Mouse (Mus musculus): ENCODE measurements around the gene Mrpl38. TPM values are rescaled to one million over a fixed set of nuclear protein-coding genes. Genes with fewer than 3 reads are reported as not detected.

The Mrpl38 gene
- polyA plus RNA-seq, 1 experiment from 2014 or later = 80.0 TPM

DNA sequence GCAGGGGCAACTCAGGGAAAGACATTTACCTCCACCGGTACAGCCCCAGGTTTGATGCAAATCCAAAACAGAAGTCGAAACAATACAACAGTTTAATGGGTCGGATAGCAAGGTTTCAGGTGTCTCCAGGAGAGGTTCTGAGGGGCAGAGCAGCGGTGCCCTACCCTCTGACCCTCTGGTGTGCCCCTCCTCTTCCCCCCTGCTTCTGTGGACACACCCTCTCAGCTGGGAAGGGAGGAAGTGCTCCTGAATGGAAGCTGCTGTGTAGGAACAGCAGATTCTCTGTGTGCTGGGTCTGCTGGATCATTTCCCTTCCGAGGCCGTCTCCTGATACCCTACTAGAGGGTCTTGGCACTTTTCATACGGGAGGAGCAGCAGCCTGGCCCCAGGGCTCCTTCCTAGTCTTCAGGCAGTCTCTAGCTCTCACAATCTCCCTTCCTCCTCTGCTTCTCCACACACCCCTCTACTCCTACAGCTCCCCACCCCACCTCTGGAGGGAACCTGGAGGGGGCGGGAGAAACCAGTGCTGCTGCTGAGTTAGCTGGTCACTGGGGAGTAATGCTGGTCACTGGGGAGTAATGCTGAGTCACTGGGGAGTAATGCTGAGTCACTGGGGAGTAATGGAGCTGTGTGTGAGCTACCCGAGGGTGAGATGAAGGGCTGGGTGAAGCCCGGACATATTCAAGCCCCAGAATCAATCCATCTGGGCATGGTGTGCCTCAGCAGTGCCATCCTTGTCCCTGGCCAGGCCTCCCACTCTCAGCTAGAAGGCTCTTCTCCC lies 3.7 kb upstream of the Mrpl38 start:
- ATAC-seq (ENCODE audit: insufficient number of reproducible peaks, insufficient read depth, low FRiP score, low TSS enrichment, low read depth) = no peak
- Histone ChIP-seq H3K27ac (peak overlapping the region; percentile 1; the same call in 1 of the 2 replicates), H3K36me3 (peaks cover 59% of the 10 kb centered on the region), H3K9ac (no peak overlapping the region), H3K4me2 (no peak overlapping the region), H3K4me3 (no peak overlapping the region), H3K9me3 (no peaks in the 10 kb centered on the region), H3K4me1 (peaks cover 14% of the 10 kb centered on the region), H3K27me3 (no peaks in the 10 kb centered on the region)
- 48% methylated on average over 10 of the region's 10 CpGs for WGBS

DNA sequence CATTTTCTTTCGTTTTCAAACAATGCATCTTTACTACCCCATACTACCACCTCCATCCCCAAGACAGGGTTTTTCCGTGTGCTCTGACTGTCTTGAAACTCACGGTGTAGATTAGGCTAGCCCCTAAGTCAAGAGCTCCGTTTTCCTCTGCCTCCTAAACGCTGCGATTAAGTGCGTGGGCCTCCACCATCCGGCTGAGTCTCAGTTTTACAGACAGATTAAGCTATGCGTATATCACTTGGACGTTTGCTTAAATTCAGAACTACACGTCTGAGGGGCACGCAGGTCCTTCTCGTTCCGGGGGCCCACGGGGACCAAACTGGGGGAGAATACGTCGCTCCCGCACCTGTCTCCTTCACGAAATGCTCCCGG lies 586 bp downstream of the Mrpl38 start:
- under 1% methylated on average over 20 of the region's 20 CpGs for WGBS
- Histone ChIP-seq H3K4me1 (peaks cover 20% of the 10 kb centered on the region), H3K27ac (peak overlapping the region; percentile 69; the same call in 1 of the 2 replicates), H3K27me3 (no peaks in the 10 kb centered on the region), H3K9ac (peak overlapping the region; percentile 88), H3K4me3 (peak overlapping the region; percentile 92), H3K9me3 (no peaks in the 10 kb centered on the region), H3K4me2 (peak overlapping the region; percentile 76), H3K36me3 (peaks cover 42% of the 10 kb centered on the region)
- ATAC-seq (ENCODE audit: insufficient number of reproducible peaks, insufficient read depth, low FRiP score, low TSS enrichment, low read depth) = no peak

DNA sequence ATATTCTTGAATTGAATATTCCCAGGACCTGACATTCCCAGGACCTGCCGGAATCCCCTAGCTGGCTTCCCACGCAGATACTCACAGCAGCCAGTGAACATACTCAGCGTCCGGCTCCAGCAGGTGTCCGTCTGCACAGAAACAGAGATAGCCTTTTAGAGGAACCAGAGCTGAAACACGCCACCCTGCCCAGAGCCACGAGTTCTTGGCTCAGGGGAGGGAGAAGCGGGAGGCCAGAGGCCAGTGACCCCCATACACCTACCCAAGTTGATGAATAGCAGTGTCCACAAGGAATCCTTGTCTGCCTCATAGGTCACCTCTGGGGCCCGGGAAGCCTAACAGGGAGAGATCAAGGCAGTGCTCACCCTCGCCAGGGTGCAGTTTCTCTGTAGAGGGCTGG lies 4.5 kb downstream of the Mrpl38 start:
- Histone ChIP-seq H3K27ac (no peak overlapping the region), H3K4me2 (no peak overlapping the region), H3K4me3 (no peak overlapping the region), H3K27me3 (no peaks in the 10 kb centered on the region), H3K9ac (no peak overlapping the region), H3K9me3 (no peaks in the 10 kb centered on the region), H3K36me3 (peaks cover 43% of the 10 kb centered on the region), H3K4me1 (peaks cover 45% of the 10 kb centered on the region)
- no peak for ATAC-seq (ENCODE audit: insufficient number of reproducible peaks, insufficient read depth, low FRiP score, low TSS enrichment, low read depth)
- 83% methylated on average over 10 of the region's 10 CpGs for WGBS

DNA sequence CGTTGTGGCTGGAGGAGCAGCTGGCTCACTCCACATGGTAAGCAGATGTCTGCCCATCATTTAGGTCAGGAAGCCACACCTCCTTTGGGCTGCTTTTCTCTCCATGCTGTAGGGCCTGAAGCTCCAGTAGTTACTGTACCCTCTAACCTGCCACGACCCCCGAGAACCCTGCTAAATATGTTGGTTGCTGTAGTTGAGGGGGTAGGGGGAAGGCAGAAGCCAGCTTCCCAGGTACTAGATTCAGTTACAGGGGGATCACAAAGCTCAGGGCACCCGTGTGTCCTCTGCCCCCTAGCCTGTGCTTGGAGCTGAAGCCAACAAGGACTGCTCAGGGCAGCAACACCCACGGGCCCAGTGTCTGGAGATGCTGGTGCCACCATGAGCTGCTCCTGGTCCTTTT lies 5.2 kb downstream of the Mrpl38 start:
- H3K36me3 ChIP-seq = peaks cover 43% of the 10 kb centered on the region
- no peak overlapping the region for H3K27ac ChIP-seq
- H3K9me3 ChIP-seq = no peaks in the 10 kb centered on the region
- no peak overlapping the region for H3K4me3 ChIP-seq
- no peak overlapping the region for H3K9ac ChIP-seq
- H3K27me3 ChIP-seq = no peaks in the 10 kb centered on the region
- H3K4me1 ChIP-seq = peaks cover 42% of the 10 kb centered on the region
- WGBS = 53% methylated on average over 5 of the region's 5 CpGs
- H3K4me2 ChIP-seq = no peak overlapping the region
- ATAC-seq (ENCODE audit: insufficient number of reproducible peaks, insufficient read depth, low FRiP score, low TSS enrichment, low read depth) = no peak

DNA sequence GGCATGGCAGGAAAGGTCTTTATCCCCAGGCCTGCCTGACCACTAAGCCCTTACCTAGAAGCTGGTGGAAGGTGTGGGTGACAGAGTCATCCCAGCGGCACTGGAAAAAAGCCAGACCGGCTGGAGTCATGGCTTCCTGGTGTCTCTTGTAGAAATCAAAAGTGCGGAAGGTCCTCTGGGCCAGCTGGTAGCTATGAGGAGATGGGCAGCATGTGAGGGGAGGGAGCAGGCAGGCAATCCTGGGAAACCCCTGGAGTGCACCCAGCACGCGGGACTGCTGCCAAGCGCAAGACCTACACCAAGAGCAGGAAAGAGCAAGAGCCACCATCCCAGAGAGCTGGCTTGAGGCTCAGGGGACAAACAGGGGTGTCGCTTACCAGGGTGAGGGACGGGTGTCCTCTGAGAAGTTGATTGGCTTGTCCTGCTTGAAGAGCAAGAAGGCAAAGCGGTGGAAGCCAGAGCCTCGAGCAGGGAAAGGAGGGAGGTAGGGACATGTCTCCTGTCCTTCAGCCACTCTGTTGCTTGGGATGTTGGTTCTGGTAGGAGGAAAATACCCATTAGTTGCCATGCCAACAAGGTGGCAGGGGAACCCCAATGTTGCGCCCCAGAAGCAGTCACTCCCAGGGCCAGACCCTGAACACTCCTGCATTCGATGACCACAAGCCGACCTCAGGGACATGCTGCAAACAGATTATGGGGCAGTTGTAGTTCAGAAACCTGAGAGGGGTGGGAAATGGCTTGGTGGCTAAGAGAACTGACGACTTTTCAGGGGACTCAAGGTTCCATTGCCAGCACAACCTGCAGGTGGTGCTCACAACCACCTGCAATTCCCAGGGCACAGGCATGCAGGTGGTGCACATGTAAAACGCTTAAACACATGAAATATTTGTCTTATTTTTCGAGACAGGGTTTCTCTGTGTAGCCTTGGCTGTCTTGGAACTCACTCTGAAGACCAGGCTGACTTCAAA lies 6.0 kb downstream of the Mrpl38 start:
- ATAC-seq (ENCODE audit: insufficient number of reproducible peaks, insufficient read depth, low FRiP score, low TSS enrichment, low read depth) = no peak
- Histone ChIP-seq H3K36me3 (peaks cover 43% of the 10 kb centered on the region), H3K9ac (0 out of 2 replicates have a peak overlapping the region, but pooled peaks have one; percentile 27), H3K4me1 (peaks cover 39% of the 10 kb centered on the region), H3K27ac (no peak overlapping the region), H3K4me2 (no peak overlapping the region), H3K4me3 (no peak overlapping the region), H3K9me3 (no peaks in the 10 kb centered on the region), H3K27me3 (no peaks in the 10 kb centered on the region)
- WGBS = 76% methylated on average over 16 of the region's 16 CpGs

DNA sequence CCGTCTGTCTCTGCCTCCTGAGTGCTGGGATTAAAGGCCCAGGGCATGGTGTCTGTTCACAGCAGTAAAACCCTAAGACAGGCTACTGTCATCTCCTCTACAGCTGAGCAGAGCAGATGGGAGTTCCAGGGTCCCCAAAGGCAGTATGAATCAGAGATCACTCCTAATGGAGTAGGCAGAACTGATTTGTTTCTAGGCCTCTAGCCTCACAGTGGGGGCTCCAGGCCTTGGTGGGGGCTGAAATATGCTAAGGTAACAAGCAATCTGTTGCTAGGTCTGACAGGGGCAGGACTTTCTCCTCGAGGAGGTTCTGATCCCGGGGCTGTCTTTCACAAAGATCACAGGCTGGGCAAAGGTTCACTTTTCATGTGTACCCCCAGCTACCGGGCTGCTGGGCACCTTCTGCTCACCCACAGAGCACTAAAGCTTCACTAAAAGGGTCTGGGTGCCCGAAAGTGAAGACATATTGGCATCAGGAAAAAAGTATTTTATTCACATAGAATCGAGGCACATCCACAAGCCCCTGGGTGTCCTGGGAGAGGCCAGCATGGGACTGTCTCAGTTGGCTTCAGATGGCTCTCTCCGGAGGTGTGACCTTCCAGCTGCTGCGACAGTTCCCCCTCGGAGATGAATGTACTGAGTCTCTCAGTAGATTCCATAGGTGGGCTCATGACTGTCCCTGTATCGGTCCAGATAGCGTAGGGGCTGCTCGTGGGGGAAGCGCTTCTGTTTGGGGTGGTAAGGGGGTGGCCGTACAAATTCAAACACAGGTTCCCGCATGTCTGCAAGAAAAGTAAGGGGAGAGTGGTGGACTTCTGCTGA lies 7.1 kb downstream of the Mrpl38 start:
- Histone ChIP-seq H3K9ac (peak overlapping the region; percentile 83), H3K36me3 (peaks cover 44% of the 10 kb centered on the region)
- 84% methylated on average over 15 of the region's 15 CpGs for WGBS

DNA sequence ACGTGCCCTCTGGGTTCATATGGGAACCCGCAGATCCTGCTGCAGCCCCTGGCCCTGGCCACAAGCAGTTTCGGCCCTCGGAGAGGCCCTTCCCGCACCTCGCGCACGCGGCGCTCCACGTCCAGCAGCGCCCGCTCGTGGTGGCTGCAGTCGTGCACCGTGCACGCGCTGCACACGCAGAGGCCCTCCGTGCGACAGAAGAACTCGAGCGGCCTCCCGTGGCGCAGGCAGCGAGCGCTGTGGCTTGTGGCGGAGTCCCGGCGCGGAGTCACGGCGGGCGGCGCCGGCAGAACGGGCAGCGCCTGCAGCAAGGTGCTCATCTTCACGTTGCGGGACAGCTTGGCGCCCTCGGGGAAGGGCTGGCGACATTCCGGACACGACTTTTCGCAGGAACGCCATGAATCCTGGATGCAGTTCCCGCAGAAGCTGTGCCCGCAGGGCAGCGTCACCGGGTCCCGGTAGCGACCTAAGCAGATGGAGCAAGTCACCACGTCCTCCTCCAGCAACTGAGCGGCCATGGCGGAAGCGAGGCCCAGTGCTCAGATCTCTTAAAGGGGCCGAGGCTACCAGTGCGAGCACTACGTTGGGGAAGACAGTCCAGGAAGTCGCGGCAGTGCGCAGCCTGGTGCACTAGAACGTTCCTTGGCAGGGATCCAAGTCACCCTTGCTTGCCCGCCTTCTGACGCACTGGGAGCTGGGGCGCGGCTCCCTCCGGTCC lies 8.0 kb downstream of the Mrpl38 start, which contains the start of gene Trim65:
Trim65 (minus strand) TSS at position 641 of the 718 bp plus-strand sequence.
- ATAC-seq (ENCODE audit: insufficient number of reproducible peaks, insufficient read depth, low FRiP score, low TSS enrichment, low read depth) = peak; percentile 77
- Histone ChIP-seq H3K4me1 (peaks cover 47% of the 10 kb centered on the region), H3K4me3 (peak within 1 kb of the TSS; percentile 62), H3K36me3 (peaks cover 48% of the 10 kb centered on the region), H3K9me3 (no peaks in the 10 kb centered on the region), H3K4me2 (peak within 1 kb of the TSS; percentile 71), H3K27me3 (no peaks in the 10 kb centered on the region), H3K9ac (peak within 1 kb of the TSS; percentile 83), H3K27ac (peak within 1 kb of the TSS; percentile 90)
- WGBS = under 1% methylated on average over 69 of the region's 69 CpGs

More for the DNA sequence above, 7.1 kb downstream of the Mrpl38 start:
- ATAC-seq (ENCODE audit: insufficient number of reproducible peaks, insufficient read depth, low FRiP score, low TSS enrichment, low read depth) = no peak
- Histone ChIP-seq H3K27me3 (no peaks in the 10 kb centered on the region), H3K4me2 (peak overlapping the region; percentile 71), H3K4me3 (peak overlapping the region; percentile 62), H3K27ac (peak overlapping the region; percentile 90), H3K9me3 (no peaks in the 10 kb centered on the region), H3K4me1 (peaks cover 47% of the 10 kb centered on the region)

DNA sequence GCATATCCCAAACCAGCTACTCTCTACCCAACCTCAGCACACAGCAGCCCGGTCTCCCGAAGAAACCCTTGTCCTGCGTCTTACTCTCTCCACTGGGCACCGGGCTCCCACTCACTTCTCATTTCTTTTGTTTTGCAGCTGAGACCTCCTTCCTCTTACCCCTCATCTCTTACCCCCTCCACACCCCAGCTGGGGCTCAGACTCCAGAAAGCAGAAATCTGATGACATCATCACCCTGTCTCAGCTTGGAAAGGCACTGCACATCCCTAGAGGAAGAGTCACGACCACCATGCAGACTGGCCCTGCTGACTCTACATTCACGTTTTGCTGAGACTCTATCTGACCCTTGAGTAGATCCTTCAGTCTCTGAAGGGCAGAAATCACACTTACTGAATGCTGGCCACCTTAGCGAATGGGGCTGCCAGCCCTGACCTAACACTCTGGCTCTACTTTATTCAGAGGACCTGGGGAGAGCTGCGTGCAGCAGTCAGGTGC lies 8.6 kb downstream of the Mrpl38 start:
- 43% methylated on average over 8 of the region's 8 CpGs for WGBS
- Histone ChIP-seq H3K9ac (peak overlapping the region; percentile 83), H3K9me3 (no peaks in the 10 kb centered on the region), H3K27me3 (no peaks in the 10 kb centered on the region), H3K4me1 (peaks cover 47% of the 10 kb centered on the region), H3K4me3 (peak overlapping the region; percentile 62), H3K36me3 (peaks cover 47% of the 10 kb centered on the region), H3K27ac (peak overlapping the region; percentile 90; the same call in 1 of the 2 replicates), H3K4me2 (peak overlapping the region; percentile 71)
- ATAC-seq (ENCODE audit: insufficient number of reproducible peaks, insufficient read depth, low FRiP score, low TSS enrichment, low read depth) = no peak; the same call in 1 of the 2 replicates

DNA sequence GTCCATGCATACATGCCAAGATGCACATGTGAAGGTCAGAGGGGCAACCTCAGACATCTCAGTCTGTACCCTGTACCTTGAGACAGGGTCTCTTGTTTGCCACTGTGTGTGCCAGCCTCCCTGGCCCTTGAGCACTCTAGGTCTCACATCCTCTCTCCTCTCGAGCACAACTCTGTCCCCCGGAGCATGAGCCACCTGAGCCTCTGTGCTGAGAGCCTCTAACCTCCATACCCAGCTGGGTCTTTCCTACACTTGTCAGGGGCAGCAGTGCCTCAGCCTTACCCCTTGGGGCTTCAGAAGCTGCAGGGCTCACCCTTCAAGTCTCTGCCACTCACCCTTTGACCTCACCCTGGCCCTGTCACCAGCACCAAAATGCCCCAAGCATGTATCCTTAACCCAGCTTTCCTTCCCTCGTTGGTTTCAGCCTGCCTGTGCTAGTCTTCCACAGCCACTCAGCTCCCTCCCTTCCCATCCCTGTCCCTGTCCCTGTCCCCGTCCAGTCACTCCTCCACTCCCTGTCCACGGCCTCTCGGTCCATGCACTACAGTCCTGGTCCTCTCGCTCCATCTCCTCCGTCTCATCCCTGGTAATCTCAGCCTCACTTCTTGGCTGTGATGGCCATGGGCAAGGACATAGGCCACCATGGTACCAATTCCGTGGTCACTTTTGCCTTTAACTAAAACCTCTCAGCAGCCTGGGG lies 9.4 kb downstream of the Mrpl38 start:
- peaks cover 40% of the 10 kb centered on the region for H3K36me3 ChIP-seq
- H3K27ac ChIP-seq = no peak overlapping the region
- no peak for ATAC-seq (ENCODE audit: insufficient number of reproducible peaks, insufficient read depth, low FRiP score, low TSS enrichment, low read depth)
- WGBS = 75% methylated on average over 9 of the region's 9 CpGs
- peaks cover 47% of the 10 kb centered on the region for H3K4me1 ChIP-seq
- H3K9me3 ChIP-seq = no peaks in the 10 kb centered on the region
- no peak overlapping the region for H3K4me3 ChIP-seq
- H3K27me3 ChIP-seq = no peaks in the 10 kb centered on the region
- peak overlapping the region; percentile 71; the same call in 1 of the 2 replicates for H3K4me2 ChIP-seq
- H3K9ac ChIP-seq = peak overlapping the region; percentile 83

DNA sequence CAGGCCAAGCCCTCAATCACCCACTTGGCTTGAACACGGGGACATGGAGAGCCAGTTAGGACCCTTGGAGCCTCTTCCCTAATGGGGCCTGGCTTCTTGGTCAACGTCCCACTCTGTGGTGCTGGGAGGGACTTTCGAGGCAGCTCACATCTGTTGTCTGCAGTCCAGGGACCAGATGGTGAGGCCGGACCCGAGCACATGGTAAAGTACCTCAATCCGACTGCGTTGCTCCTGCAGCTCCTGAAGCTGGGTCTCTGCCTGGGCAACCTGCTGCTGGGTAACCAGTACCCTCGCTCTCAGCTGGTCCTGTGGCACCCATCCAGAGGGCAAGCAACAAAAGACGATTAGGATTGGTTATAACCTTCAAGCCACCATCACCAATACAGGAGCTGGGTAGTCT lies 10.7 kb downstream of the Mrpl38 start:
- H3K27ac ChIP-seq = peak overlapping the region; percentile 60; the same call in 1 of the 2 replicates
- peak overlapping the region; percentile 53 for H3K4me2 ChIP-seq

More for the DNA sequence above, 10.7 kb downstream of the Mrpl38 start:
- Histone ChIP-seq H3K4me1 (peaks cover 41% of the 10 kb centered on the region), H3K4me3 (0 out of 2 replicates have a peak overlapping the region, but pooled peaks have one; percentile 29), H3K9me3 (no peaks in the 10 kb centered on the region), H3K36me3 (peaks cover 41% of the 10 kb centered on the region), H3K27me3 (no peaks in the 10 kb centered on the region), H3K9ac (peak overlapping the region; percentile 65; the same call in 1 of the 2 replicates)
- no peak for ATAC-seq (ENCODE audit: insufficient number of reproducible peaks, insufficient read depth, low FRiP score, low TSS enrichment, low read depth)
- WGBS = 75% methylated on average over 9 of the region's 9 CpGs
